Mouse (Mus musculus) liver, embryonic 11.5 days (tissue): ENCODE data around the gene Nfil3. TPM values are rescaled to one million over a fixed set of nuclear protein-coding genes. Genes with fewer than 3 reads are reported as not detected.

Experiments used
- ATAC-seq: fragments of 200-750 bp; cut with Nextera tagmentation; replicated peaks from 2 replicates; pipeline ENCODE4 v1.8.0; 2017; ENCODE audit warnings: moderate number of reproducible peaks, mild to moderate bottlenecking, moderate TSS enrichment, moderate library complexity; ENCODE audit not compliant: low FRiP score
- DNase-seq: peaks from one replicate; pipeline ENCODE4 v3.0.0-alpha.2; 2017; ENCODE audit warnings: low spot score
- H3K27ac ChIP-seq: fragments of 300-500 bp; sonication (generic); 2 replicates; pipeline ENCODE4 v1.5.1; 2014; ENCODE audit warnings: mild to moderate bottlenecking, low read depth, low read length, control low read depth
- H3K27me3 ChIP-seq: fragments of 300-500 bp; sonication (generic); replicated peaks from 2 replicates; pipeline ENCODE4 v1.6.1; 2014; ENCODE audit warnings: low read length, mixed read lengths; ENCODE audit not compliant: control insufficient read depth, insufficient read depth
- H3K36me3 ChIP-seq: fragments of 300-500 bp; sonication (generic); 2 replicates; pipeline ENCODE4 v1.6.1; 2014; ENCODE audit warnings: mild to moderate bottlenecking, low read length, moderate library complexity, mixed read lengths; ENCODE audit not compliant: control insufficient read depth, insufficient read depth
- H3K4me1 ChIP-seq: fragments of 300-500 bp; sonication (generic); replicated peaks from 2 replicates; pipeline ENCODE4 v1.6.1; 2014; ENCODE audit warnings: low read length, mixed read lengths; ENCODE audit not compliant: control insufficient read depth, insufficient read depth
- H3K4me2 ChIP-seq: fragments of 300-500 bp; sonication (generic); 2 replicates; pipeline ENCODE4 v1.6.1; 2014; ENCODE audit warnings: mild to moderate bottlenecking, control low read depth, moderate library complexity
- H3K4me3 ChIP-seq: fragments of 300-500 bp; sonication (generic); 2 replicates; pipeline ENCODE4 v1.5.1; 2014; ENCODE audit warnings: low read depth, low read length, control low read depth
- H3K9ac ChIP-seq: fragments of 300-500 bp; sonication (generic); 2 replicates; pipeline ENCODE4 v1.6.1; 2014; ENCODE audit warnings: low read depth, low read length, control low read depth
- H3K9me3 ChIP-seq: fragments of 300-500 bp; sonication (generic); 2 replicates; pipeline ENCODE4 v1.6.1; 2016; ENCODE audit warnings: low read length, inconsistent platforms, mixed read lengths; ENCODE audit not compliant: control insufficient read depth
- WGBS: fragments of 180-500 bp; shearing (Covaris S2); extraction: QIAGEN DNeasy Blood & Tissue Kit; methylation state at CpG from one replicate; pipeline ENCODE4 v1.1.7; 2014; 5-methylcytosine and 5-hydroxymethylcytosine counted together
- polyA plus RNA-seq: library from polyadenylated mRNA; unstranded; fragments of >200 nt; fragmentation: Nextera tagmentation; extraction: Ambion mirVana; gene quantifications from 2 replicates; pipeline ENCODE4 v1.2.1, GENCODE M21; 2014

Nfil3 gene
- polyA plus RNA-seq, 1 experiment from 2014 or later, result 9.8 TPM

GRCm38 (mm10) chr13:52942876-52943388 is 37.9 kb downstream of the Nfil3 start:
- Histone ChIP-seq H3K27ac (no peak overlapping the region), H3K9ac (no peak overlapping the region), H3K4me3 (no peak overlapping the region), H3K4me2 (no peak overlapping the region), H3K9me3 (no peaks in the 10 kb centered on the region), H3K36me3 (no peaks in the 10 kb centered on the region), H3K4me1 (no peaks in the 10 kb centered on the region), H3K27me3 (no peaks in the 10 kb centered on the region)
- DNase-seq, result no peak
- no peak for ATAC-seq
- 85% methylated on average over 1 of the region's 1 CpGs for WGBS

- Histone ChIP-seq H3K36me3 (no peaks in the 10 kb centered on the region), H3K9ac (no peak overlapping the region), H3K27ac (no peak overlapping the region), H3K27me3 (no peaks in the 10 kb centered on the region), H3K4me2 (no peak overlapping the region), H3K4me3 (no peak overlapping the region), H3K4me1 (no peaks in the 10 kb centered on the region), H3K9me3 (no peaks in the 10 kb centered on the region)
- WGBS, result 76% methylated on average over 7 of the region's 7 CpGs
- DNase-seq (no peak), ATAC-seq (no peak)
Measured at GRCm38 (mm10) chr13:52940956-52941355, 39.9 kb downstream of the Nfil3 start.

GRCm38 (mm10) chr13:52930582-52930981 is 50.3 kb downstream of the Nfil3 start:
- Histone ChIP-seq H3K9me3 (no peaks in the 10 kb centered on the region), H3K4me3 (no peak overlapping the region), H3K27ac (no peak overlapping the region), H3K36me3 (no peaks in the 10 kb centered on the region), H3K27me3 (no peaks in the 10 kb centered on the region), H3K4me1 (peaks cover 10% of the 10 kb centered on the region), H3K4me2 (no peak overlapping the region), H3K9ac (no peak overlapping the region)
- DNase-seq (no peak), ATAC-seq (no peak)
- 61% methylated on average over 10 of the region's 10 CpGs for WGBS

GRCm38 (mm10) chr13:52929209-52930171 is 51.4 kb downstream of the Nfil3 start, which contains the start of gene Auh:
TSS of gene Auh (minus strand) at chr13:52929681.
- Histone ChIP-seq H3K27me3 (no peaks in the 10 kb centered on the region), H3K9me3 (no peaks in the 10 kb centered on the region), H3K36me3 (no peaks in the 10 kb centered on the region), H3K9ac (peak within 1 kb of the TSS; percentile 87), H3K4me2 (peak within 1 kb of the TSS; percentile 84), H3K27ac (peak within 1 kb of the TSS; percentile 54), H3K4me1 (peaks cover 10% of the 10 kb centered on the region), H3K4me3 (peak within 1 kb of the TSS; percentile 88)
- DNase-seq (peak; percentile 87), ATAC-seq (peak; percentile 96)
- WGBS, result under 1% methylated on average over 63 of the region's 63 CpGs

GRCm38 (mm10) chr13:52928392-52928791 is 52.5 kb downstream of the Nfil3 start:
- no peaks in the 10 kb centered on the region for H3K27me3 ChIP-seq
- no peaks in the 10 kb centered on the region for H3K36me3 ChIP-seq
- peak overlapping the region; percentile 87; the same call in 1 of the 2 replicates for H3K9ac ChIP-seq
- 64% methylated on average over 9 of the region's 9 CpGs for WGBS
- H3K9me3 ChIP-seq, result no peaks in the 10 kb centered on the region
- H3K4me3 ChIP-seq, result peak overlapping the region; percentile 88
- peaks cover 10% of the 10 kb centered on the region for H3K4me1 ChIP-seq
- DNase-seq, result no peak
- peak overlapping the region; percentile 84 for H3K4me2 ChIP-seq
- no peak overlapping the region for H3K27ac ChIP-seq
- no peak for ATAC-seq

- DNase-seq (no peak), ATAC-seq (no peak)
- Histone ChIP-seq H3K4me1 (peaks cover 10% of the 10 kb centered on the region), H3K36me3 (no peaks in the 10 kb centered on the region; the same call in 1 of the 2 replicates), H3K27me3 (no peaks in the 10 kb centered on the region), H3K9ac (no peak overlapping the region), H3K4me3 (no peak overlapping the region), H3K4me2 (no peak overlapping the region), H3K9me3 (no peaks in the 10 kb centered on the region), H3K27ac (no peak overlapping the region)
- WGBS, result 80% methylated on average over 5 of the region's 5 CpGs
Measured at GRCm38 (mm10) chr13:52924457-52924856, 56.4 kb downstream of the Nfil3 start.

- Histone ChIP-seq H3K4me3 (no peak overlapping the region), H3K4me1 (no peaks in the 10 kb centered on the region; the same call in 1 of the 2 replicates), H3K4me2 (no peak overlapping the region), H3K9me3 (no peaks in the 10 kb centered on the region), H3K36me3 (no peaks in the 10 kb centered on the region; the same call in 1 of the 2 replicates), H3K9ac (no peak overlapping the region), H3K27ac (no peak overlapping the region), H3K27me3 (no peaks in the 10 kb centered on the region)
- ATAC-seq (no peak), DNase-seq (no peak)
- WGBS, result 45% methylated on average over 8 of the region's 8 CpGs
Measured at GRCm38 (mm10) chr13:52921966-52922365, 58.9 kb downstream of the Nfil3 start.

- Histone ChIP-seq H3K36me3 (no peaks in the 10 kb centered on the region; the same call in 1 of the 2 replicates), H3K27me3 (no peaks in the 10 kb centered on the region), H3K4me2 (no peak overlapping the region), H3K27ac (no peak overlapping the region), H3K4me1 (no peaks in the 10 kb centered on the region; the same call in 1 of the 2 replicates), H3K9me3 (no peaks in the 10 kb centered on the region), H3K9ac (no peak overlapping the region), H3K4me3 (no peak overlapping the region)
- 80% methylated on average over 7 of the region's 7 CpGs for WGBS
- no peak for DNase-seq
- ATAC-seq, result no peak
Measured at GRCm38 (mm10) chr13:52921065-52921825, 59.6 kb downstream of the Nfil3 start.
